Mouse (Mus musculus) MEL (cell line): ENCODE data around the gene Lct. TPM values are rescaled to one million over a fixed set of nuclear protein-coding genes. Genes with fewer than 3 reads are reported as not detected.

ENCODE experiments used
- DNase-seq: peaks from one replicate; pipeline ENCODE4 v3.0.0; 2011; ENCODE audit warnings: low read depth, low spot score
- H3K27ac ChIP-seq: 2 replicates; pipeline ENCODE4 v1.5.1; 2012; ENCODE audit warnings: low read depth, mild to moderate bottlenecking, control low read depth, low read length, moderate library complexity; ENCODE audit not compliant: control insufficient read depth
- H3K27me3 ChIP-seq, 2 experiments: fragments of 150-350 bp in 1 of 2; sonication (generic) in 1 of 2; 2 replicates each; pipeline ENCODE4 v1.6.1; 2012; ENCODE audit warnings: low read length in 2 of 2, mild to moderate bottlenecking in 2 of 2, improper control_type of control experiment in 1 of 2, moderate library complexity in 1 of 2; ENCODE audit not compliant: insufficient read depth in 2 of 2, control insufficient read depth in 1 of 2
- H3K36me3 ChIP-seq, 2 experiments: 2 replicates each; pipeline ENCODE4 v1.6.1; 2012 to 2014; ENCODE audit warnings: low read length in 2 of 2, improper control_type of control experiment in 1 of 2, inconsistent platforms in 1 of 2, mild to moderate bottlenecking in 1 of 2; ENCODE audit not compliant: insufficient read depth in 2 of 2, control insufficient read depth in 1 of 2
- H3K4me1 ChIP-seq, 2 experiments: fragments of 150-350 bp in 1 of 2; sonication (generic) in 1 of 2; 2 replicates each; pipeline ENCODE4 v1.6.1; 2012; ENCODE audit warnings: low read length in 2 of 2, improper control_type of control experiment in 1 of 2, mild to moderate bottlenecking in 1 of 2; ENCODE audit not compliant: insufficient read depth in 2 of 2, control insufficient read depth in 1 of 2
- H3K4me3 ChIP-seq, 2 experiments: fragments of 150-350 bp in 1 of 2; sonication (generic) in 1 of 2; 2 replicates each; pipeline ENCODE4 v1.5.1; 2012; ENCODE audit warnings: low read depth in 2 of 2, low read length in 2 of 2, mild to moderate bottlenecking in 2 of 2, moderate library complexity in 2 of 2, control low read depth in 1 of 2, improper control_type of control experiment in 1 of 2; ENCODE audit not compliant: control insufficient read depth in 1 of 2, insufficient read depth in 1 of 2
- H3K79me2 ChIP-seq: 2 replicates; pipeline ENCODE4 v1.6.1; 2012; ENCODE audit warnings: mild to moderate bottlenecking, low read length, moderate library complexity; ENCODE audit not compliant: control insufficient read depth, poor library complexity, insufficient read depth
- H3K9ac ChIP-seq: 2 replicates; pipeline ENCODE4 v1.6.1; 2012; ENCODE audit warnings: low read depth, mild to moderate bottlenecking, control low read depth, low read length, moderate library complexity; ENCODE audit not compliant: control insufficient read depth, poor library complexity, severe bottlenecking
- H3K9me3 ChIP-seq: fragments of 150-350 bp; sonication (generic); replicated peaks from 2 replicates; pipeline ENCODE4 v1.6.1; 2012; ENCODE audit warnings: mild to moderate bottlenecking, low read length, improper control_type of control experiment, moderate library complexity; ENCODE audit not compliant: insufficient read depth
- CHD1 ChIP-seq: IDR thresholded peaks from 2 replicates; pipeline ENCODE4 v1.6.1; 2012; ENCODE audit warnings: low read depth, mild to moderate bottlenecking, inconsistent platforms, low read length, improper control_type of control experiment
- CTCF ChIP-seq, 3 experiments: IDR thresholded peaks in 2 of 3; conservative IDR thresholded peaks in 1 of 3; 2 replicates each; pipeline ENCODE4 v1.5.1; 2011 to 2012; ENCODE audit warnings: low read length in 3 of 3, low read depth in 2 of 3, mild to moderate bottlenecking in 2 of 3, improper control_type of control experiment in 1 of 3, inconsistent platforms in 1 of 3, mixed read lengths in 1 of 3, moderate library complexity in 1 of 3; ENCODE audit not compliant: control insufficient read depth in 1 of 3, insufficient read depth in 1 of 3, poor library complexity in 1 of 3, severe bottlenecking in 1 of 3
- EP300 ChIP-seq, 2 experiments: IDR thresholded peaks; 2 replicates each; pipeline ENCODE4 v1.6.1; 2011; ENCODE audit warnings: improper control_type of control experiment in 2 of 2, low read length in 2 of 2, low read depth in 1 of 2, mild to moderate bottlenecking in 1 of 2
- GABPA ChIP-seq: IDR thresholded peaks from 2 replicates; pipeline ENCODE4 v1.6.1; 2012; ENCODE audit warnings: low read depth, mild to moderate bottlenecking, inconsistent platforms, low read length, improper control_type of control experiment, moderate library complexity
- HCFC1 ChIP-seq: IDR thresholded peaks from 2 replicates; pipeline ENCODE4 v1.6.1; 2012; ENCODE audit warnings: low read depth, mild to moderate bottlenecking, inconsistent platforms, low read length, improper control_type of control experiment, moderate library complexity
- KAT2A ChIP-seq: conservative IDR thresholded peaks from 2 replicates; pipeline ENCODE4 v1.6.1; 2012; ENCODE audit warnings: low read depth, low read length, improper control_type of control experiment, inconsistent platforms
- MAFK ChIP-seq: IDR thresholded peaks from 2 replicates; pipeline ENCODE4 v1.6.1; 2011; ENCODE audit warnings: low read depth, mild to moderate bottlenecking, low read length, improper control_type of control experiment, borderline replicate concordance
- MAX ChIP-seq: IDR thresholded peaks from 2 replicates; pipeline ENCODE4 v1.6.1; 2011; ENCODE audit warnings: low read length, improper control_type of control experiment
- MYB ChIP-seq: IDR thresholded peaks from 2 replicates; pipeline ENCODE4 v1.6.1; 2011; ENCODE audit warnings: mild to moderate bottlenecking, low read depth, low read length, improper control_type of control experiment
- NELFE ChIP-seq: IDR thresholded peaks from 2 replicates; pipeline ENCODE4 v1.6.1; 2011; ENCODE audit warnings: low read depth, low read length, improper control_type of control experiment
- RAD21 ChIP-seq: IDR thresholded peaks from 2 replicates; pipeline ENCODE4 v1.6.1; 2011; ENCODE audit warnings: mild to moderate bottlenecking, low read depth, low read length, improper control_type of control experiment
- SMC3 ChIP-seq: IDR thresholded peaks from 2 replicates; pipeline ENCODE4 v1.6.1; 2011; ENCODE audit warnings: low read depth, low read length, improper control_type of control experiment
- TBP ChIP-seq: IDR thresholded peaks from 2 replicates; pipeline ENCODE4 v1.8.0; 2011; ENCODE audit warnings: low read depth, low read length, improper control_type of control experiment
- TCF12 ChIP-seq: IDR thresholded peaks from 2 replicates; pipeline ENCODE4 v1.6.1; 2014; ENCODE audit warnings: low read depth, mild to moderate bottlenecking, inconsistent platforms, low read length, improper control_type of control experiment, moderate library complexity
- UBTF ChIP-seq: IDR thresholded peaks from 2 replicates; pipeline ENCODE4 v1.6.1; 2012; ENCODE audit warnings: low read depth, mild to moderate bottlenecking, inconsistent platforms, low read length, improper control_type of control experiment, moderate library complexity, borderline replicate concordance; ENCODE audit not compliant: insufficient read depth
- USF1 ChIP-seq: IDR thresholded peaks from 2 replicates; pipeline ENCODE4 v1.6.1; 2014; ENCODE audit warnings: low read depth, mild to moderate bottlenecking, inconsistent platforms, low read length, improper control_type of control experiment, moderate library complexity
- USF2 ChIP-seq, 2 experiments: IDR thresholded peaks; 2 replicates each; pipeline ENCODE4 v1.6.1; 2011 to 2012; ENCODE audit warnings: improper control_type of control experiment in 2 of 2, low read length in 2 of 2, borderline replicate concordance in 1 of 2, inconsistent platforms in 1 of 2, low read depth in 1 of 2, mild to moderate bottlenecking in 1 of 2; ENCODE audit not compliant: insufficient read depth in 1 of 2
- ZC3H11A ChIP-seq: IDR thresholded peaks from 2 replicates; pipeline ENCODE4 v1.6.1; 2012; ENCODE audit warnings: low read depth, mild to moderate bottlenecking, inconsistent platforms, low read length, improper control_type of control experiment
- ZNF384 ChIP-seq: IDR thresholded peaks from 2 replicates; pipeline ENCODE4 v1.6.1; 2012; ENCODE audit warnings: low read depth, mild to moderate bottlenecking, inconsistent platforms, low read length, improper control_type of control experiment
- polyA plus RNA-seq, 2 experiments: library from polyadenylated mRNA; stranded (reverse) in 1 of 2; unstranded in 1 of 2; fragments of >175 nt in 1 of 2; fragments of >200 nt in 1 of 2; gene quantifications; 2 replicates each; pipeline versions ENCODE4 v1.2.1 to v1.2.4; 2012; ENCODE audit warnings: low replicate concordance in 2 of 2, low read depth in 1 of 2; ENCODE audit not compliant: insufficient read length in 2 of 2, insufficient read depth in 1 of 2, missing spikeins in 1 of 2
- total RNA-seq: library from RNA; depleted of rRNA; stranded (reverse); fragments of 300-350 nt; gene quantifications from 2 replicates; pipeline ENCODE4 v1.2.3, GENCODE M21; 2012

Gene Lct
- total and polyA plus RNA-seq, 3 experiments, result under 0.01 to 0.06 TPM; not detected in 1

- no peak overlapping the region for H3K27ac ChIP-seq
These were observed 46.4 kb downstream of the Lct start for GRCm38 (mm10) chr1:128281753-128282152.

GRCm38 (mm10) chr1:128278563-128278962 is 49.6 kb downstream of the Lct start:
- Histone ChIP-seq H3K27me3 (no peaks in the 10 kb centered on the region), H3K9me3 (no peaks in the 10 kb centered on the region), H3K4me3 (no peak overlapping the region), H3K27ac (no peak overlapping the region), H3K4me1 (no peaks in the 10 kb centered on the region), H3K36me3 (peaks cover 0 to 31% of the 10 kb centered on the region in 2 experiments; a peak in 2 of 4 replicates), H3K79me2 (no peaks in the 10 kb centered on the region), H3K9ac (no peak overlapping the region)
- DNase-seq, result no peak
- TF ChIP-seq KAT2A (no peak), UBTF (no peak), CHD1 (no peak), TBP (no peak), MAX (no peak), MYB (no peak), ZC3H11A (no peak), USF1 (no peak), RAD21 (no peak)

More at GRCm38 (mm10) chr1:128281753-128282152, 46.4 kb downstream of the Lct start:
- H3K27me3 ChIP-seq, result no peaks in the 10 kb centered on the region
- H3K9ac ChIP-seq, result no peak overlapping the region
- no peaks in the 10 kb centered on the region for H3K9me3 ChIP-seq
- peaks cover 0 to 16% of the 10 kb centered on the region in 2 experiments; a peak in 2 of 4 replicates for H3K36me3 ChIP-seq
- no peaks in the 10 kb centered on the region for H3K79me2 ChIP-seq
- TF ChIP-seq NELFE (no peak), CTCF (IDR thresholded peaks at IDR 0.05 in 2 of 3, conservative IDR thresholded peaks at IDR 0.05 in 1 of 3; ENCODE audit: control insufficient read depth in 1 of 3, insufficient read depth in 1 of 3, low read depth in 2 of 3, low read length in 3 of 3, poor library complexity in 1 of 3, severe bottlenecking in 1 of 3) (peak in 2 of 3 experiments; percentile 40 to 46; a peak in 4 of 6 replicates), MAFK (no peak), HCFC1 (no peak), ZNF384 (0 out of 2 replicates have a peak, but pooled peaks have one; percentile 12), KAT2A (no peak), GABPA (no peak), USF2 (IDR thresholded peaks at IDR 0.05; ENCODE audit: borderline replicate concordance in 1 of 2, insufficient read depth in 1 of 2, low read depth in 1 of 2, low read length in 2 of 2) (no peak), RAD21 (peak; percentile 36), TCF12 (no peak), SMC3 (peak; percentile 30), EP300 (IDR thresholded peaks at IDR 0.05; ENCODE audit: low read depth in 1 of 2, low read length in 2 of 2) (no peak)
- peak; percentile 51 for DNase-seq
- H3K4me3 ChIP-seq, result no peak overlapping the region
- no peaks in the 10 kb centered on the region for H3K4me1 ChIP-seq
